Mouse (Mus musculus) heart, embryonic 14.5 days (tissue): ENCODE measurements at regions not wholly inside any gene's neighbourhood (a gene's known extent, or its start where the extent isn't known, plus 50 kb on each side); places are given as distances from the start of the nearest gene placed in this dataset.

Source experiments
- ATAC-seq: fragments of 200-750 bp; cut with Nextera tagmentation; 2 replicates; pipeline ENCODE4 v1.8.0; 2017; ENCODE audit warnings: low read depth, moderate TSS enrichment; ENCODE audit not compliant: insufficient number of reproducible peaks, insufficient read depth, low FRiP score
- H3K27ac ChIP-seq, 2 experiments: fragments of 200-500 bp in 1 of 2; fragments of 300-500 bp in 1 of 2; sonication (generic) in 1 of 2; replicated peaks in 1 of 2; 2 replicates each; pipeline ENCODE4 v1.5.1; 2012 to 2014; ENCODE audit warnings: low read depth in 2 of 2, low read length in 2 of 2, control low read depth in 1 of 2, mild to moderate bottlenecking in 1 of 2, mixed read lengths in 1 of 2; ENCODE audit not compliant: control insufficient read depth in 1 of 2, insufficient read depth in 1 of 2
- H3K27me3 ChIP-seq: fragments of 300-500 bp; sonication (generic); 2 replicates; pipeline ENCODE4 v1.6.1; 2014; ENCODE audit warnings: mild to moderate bottlenecking, low read length, control low read depth; ENCODE audit not compliant: control insufficient read depth, insufficient read depth
- H3K36me3 ChIP-seq: fragments of 300-500 bp; sonication (generic); 2 replicates; pipeline ENCODE4 v1.6.1; 2014; ENCODE audit warnings: mild to moderate bottlenecking, control low read depth, low read length, mixed read lengths; ENCODE audit not compliant: control insufficient read depth, insufficient read depth
- H3K4me1 ChIP-seq, 2 experiments: fragments of 200-500 bp in 1 of 2; fragments of 300-500 bp in 1 of 2; sonication (generic) in 1 of 2; 2 replicates each; pipeline ENCODE4 v1.6.1; 2012 to 2014; ENCODE audit warnings: low read length in 2 of 2, control low read depth in 1 of 2, mixed read lengths in 1 of 2; ENCODE audit not compliant: control insufficient read depth in 2 of 2, insufficient read depth in 2 of 2
- H3K4me2 ChIP-seq: fragments of 300-500 bp; sonication (generic); 2 replicates; pipeline ENCODE4 v1.6.1; 2014; ENCODE audit warnings: mild to moderate bottlenecking, low read length
- H3K4me3 ChIP-seq, 2 experiments: fragments of 200-500 bp in 1 of 2; fragments of 300-500 bp in 1 of 2; sonication (generic) in 1 of 2; 2 replicates each; pipeline ENCODE4 v1.5.1; 2012 to 2014; ENCODE audit warnings: low read length in 2 of 2, mild to moderate bottlenecking in 2 of 2, control low read depth in 1 of 2, low read depth in 1 of 2, moderate library complexity in 1 of 2; ENCODE audit not compliant: control insufficient read depth in 1 of 2, insufficient read depth in 1 of 2
- H3K9ac ChIP-seq: fragments of 300-500 bp; sonication (generic); 2 replicates; pipeline ENCODE4 v1.6.1; 2014; ENCODE audit warnings: mild to moderate bottlenecking, low read length
- H3K9me3 ChIP-seq: fragments of 300-500 bp; sonication (generic); 2 replicates; pipeline ENCODE4 v1.6.1; 2016; ENCODE audit warnings: low read length, control low read depth; ENCODE audit not compliant: control insufficient read depth
- WGBS: fragments of 180-500 bp; shearing (Covaris S2); extraction: QIAGEN DNeasy Blood & Tissue Kit; methylation state at CpG from one replicate; pipeline ENCODE4 v1.1.7; 2014; 5-methylcytosine and 5-hydroxymethylcytosine counted together

DNA sequence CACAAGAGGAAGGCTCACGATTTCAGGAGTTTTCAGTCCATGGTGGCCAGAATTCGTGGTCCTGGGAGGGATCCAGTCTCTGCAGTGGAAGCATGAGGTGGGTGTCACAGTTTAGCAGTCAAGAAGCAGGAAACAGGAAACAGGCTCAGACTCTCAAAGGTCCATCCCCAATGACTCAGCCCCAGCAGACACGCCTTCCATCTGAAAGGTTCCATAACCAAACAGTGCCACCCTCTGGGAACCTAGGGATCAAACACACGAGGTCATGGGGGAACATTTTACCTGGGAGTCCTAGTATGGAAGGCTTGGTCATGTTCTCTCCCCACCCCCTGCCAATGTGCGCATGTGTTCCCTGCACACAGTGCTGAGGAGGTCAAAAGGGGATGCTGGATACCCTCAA, 279.4 kb downstream of the Med13l start:
- no peaks in the 10 kb centered on the region for H3K9me3 ChIP-seq
- no peaks in the 10 kb centered on the region for H3K36me3 ChIP-seq
- no peaks in the 10 kb centered on the region for H3K27me3 ChIP-seq
- WGBS, result 51% methylated on average over 5 of the region's 5 CpGs
- H3K4me3 ChIP-seq, result no peak overlapping the region
- no peak overlapping the region for H3K27ac ChIP-seq
- ATAC-seq, result no peak
- peaks cover 6% of the 10 kb centered on the region in 2 experiments; a peak in 1 of 4 replicates for H3K4me1 ChIP-seq
- no peak overlapping the region for H3K9ac ChIP-seq
- H3K4me2 ChIP-seq, result no peak overlapping the region

- Histone ChIP-seq H3K9ac (no peak overlapping the region), H3K4me1 (peaks cover 6% of the 10 kb centered on the region in 2 experiments; a peak in 1 of 4 replicates), H3K4me2 (no peak overlapping the region), H3K36me3 (no peaks in the 10 kb centered on the region), H3K4me3 (no peak overlapping the region), H3K27me3 (no peaks in the 10 kb centered on the region), H3K9me3 (no peaks in the 10 kb centered on the region), H3K27ac (0 out of 4 replicates have a peak overlapping the region, but pooled peaks of 1 of the 2 experiments have one; percentile 1)
- 67% methylated on average over 21 of the region's 21 CpGs for WGBS
- no peak for ATAC-seq
Measured at GRCm38 (mm10) chr5:118841210-118842016, 280.9 kb downstream of the Med13l start.

GRCm38 (mm10) chr5:118842017-118842396, 281.5 kb downstream of the Med13l start:
- ATAC-seq, result no peak
- no peaks in the 10 kb centered on the region for H3K27me3 ChIP-seq
- no peak overlapping the region for H3K4me3 ChIP-seq
- no peaks in the 10 kb centered on the region for H3K36me3 ChIP-seq
- H3K27ac ChIP-seq, result 0 out of 4 replicates have a peak overlapping the region, but pooled peaks of 1 of the 2 experiments have one; percentile 1
- no peak overlapping the region for H3K4me2 ChIP-seq
- H3K9me3 ChIP-seq, result no peaks in the 10 kb centered on the region
- H3K9ac ChIP-seq, result no peak overlapping the region
- 39% methylated on average over 10 of the region's 10 CpGs for WGBS
- peaks cover 6% of the 10 kb centered on the region in 2 experiments; a peak in 1 of 4 replicates for H3K4me1 ChIP-seq

- 24% methylated on average over 12 of the region's 12 CpGs for WGBS
- H3K4me1 ChIP-seq, result no peaks in the 10 kb centered on the region; a peak in 1 of 4 replicates
- ATAC-seq, result no peak
Measured at GRCm38 (mm10) chr5:118857001-118857400, 296.5 kb downstream of the Med13l start.

GRCm38 (mm10) chr5:118861143-118861847, 300.8 kb downstream of the Med13l start:
- Histone ChIP-seq H3K4me1 (no peaks in the 10 kb centered on the region; a peak in 1 of 4 replicates), H3K4me2 (no peak overlapping the region), H3K27ac (no peak overlapping the region), H3K9ac (no peak overlapping the region), H3K27me3 (0 out of 2 replicates have a peak, but pooled peaks cover 3% of the 10 kb centered on the region), H3K9me3 (peaks cover 11% of the 10 kb centered on the region), H3K4me3 (no peak overlapping the region), H3K36me3 (no peaks in the 10 kb centered on the region)
- ATAC-seq, result no peak
- WGBS, result 84% methylated on average over 13 of the region's 13 CpGs

More at GRCm38 (mm10) chr5:118857001-118857400, 296.5 kb downstream of the Med13l start:
- no peak overlapping the region for H3K9ac ChIP-seq
- no peak overlapping the region for H3K27ac ChIP-seq
- H3K27me3 ChIP-seq, result 0 out of 2 replicates have a peak, but pooled peaks cover 3% of the 10 kb centered on the region
- no peak overlapping the region for H3K4me2 ChIP-seq
- H3K36me3 ChIP-seq, result no peaks in the 10 kb centered on the region
- no peak overlapping the region for H3K4me3 ChIP-seq
- H3K9me3 ChIP-seq, result no peaks in the 10 kb centered on the region

- WGBS, result 66% methylated on average over 5 of the region's 5 CpGs
- Histone ChIP-seq H3K27ac (no peak overlapping the region), H3K36me3 (no peaks in the 10 kb centered on the region), H3K9ac (no peak overlapping the region), H3K9me3 (peaks cover 15% of the 10 kb centered on the region), H3K4me2 (no peak overlapping the region), H3K4me1 (no peaks in the 10 kb centered on the region), H3K27me3 (no peaks in the 10 kb centered on the region), H3K4me3 (no peak overlapping the region)
- ATAC-seq, result no peak
Measured at GRCm38 (mm10) chr5:118867511-118867910, 307.0 kb downstream of the Med13l start.

- H3K27ac ChIP-seq, result no peak overlapping the region
- H3K36me3 ChIP-seq, result no peaks in the 10 kb centered on the region
- H3K4me1 ChIP-seq, result no peaks in the 10 kb centered on the region
- no peak for ATAC-seq
- WGBS, result 76% methylated on average over 9 of the region's 9 CpGs
- H3K4me2 ChIP-seq, result no peak overlapping the region
- peaks cover 6% of the 10 kb centered on the region; the same call in 1 of the 2 replicates for H3K27me3 ChIP-seq
- H3K9me3 ChIP-seq, result peaks cover 9% of the 10 kb centered on the region; the same call in 1 of the 2 replicates
- H3K9ac ChIP-seq, result no peak overlapping the region
- no peak overlapping the region for H3K4me3 ChIP-seq
Measured at GRCm38 (mm10) chr5:118869330-118869729, 308.9 kb downstream of the Med13l start.
